In the genomic region with DNA sequence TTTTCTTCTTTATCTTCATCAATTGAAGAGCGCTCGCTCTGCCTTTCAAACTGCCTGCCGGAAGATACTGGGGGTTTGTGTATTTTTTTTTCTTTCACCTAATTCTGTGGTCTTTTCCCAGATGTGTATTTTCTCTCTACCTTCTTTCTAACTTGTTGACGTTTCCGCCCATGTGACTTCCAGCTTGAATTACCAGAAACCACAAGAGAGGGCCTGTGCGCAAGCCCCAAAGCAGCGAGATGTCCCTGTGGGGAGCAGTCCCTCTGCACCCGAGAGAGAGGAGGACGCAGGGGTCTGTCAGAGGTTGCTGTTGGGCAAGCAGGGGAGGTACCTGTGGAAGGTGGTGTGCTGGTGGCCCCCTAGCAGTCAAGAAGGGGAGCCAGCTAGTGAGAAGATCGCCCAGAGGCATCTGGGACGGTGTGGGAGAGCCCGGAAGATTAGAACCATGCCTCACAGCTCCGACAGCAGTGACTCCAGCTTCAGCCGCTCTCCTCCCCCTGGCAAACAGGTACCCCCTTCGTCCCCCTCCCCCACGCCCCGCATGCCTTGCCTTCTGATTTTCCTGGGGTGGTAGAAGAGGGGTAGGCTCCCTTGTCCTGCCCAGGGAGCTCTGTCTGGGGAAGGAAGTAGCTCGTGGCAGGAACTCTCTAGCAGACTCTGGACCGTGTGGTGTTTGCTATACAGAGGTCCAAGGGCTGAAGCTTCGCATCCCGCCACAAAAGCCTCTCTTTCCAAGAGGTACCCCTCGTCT, we compare ENCODE assay signal across 8 mouse cellular contexts. TPM values are rescaled to one million over a fixed set of nuclear protein-coding genes. Genes with fewer than 3 reads are reported as not detected.
DNase-seq lines count a peak whose midpoint lies in the region; ATAC-seq lines count a peak whose summit lies in the region.

TSS of gene Batf (plus strand) at position 204 of the 751 bp plus-strand sequence.

- no peaks in the 10 kb centered on the region for H3K9me3 ChIP-seq in kidney, embryonic 14.5 days (ENCODE audit: control insufficient read depth, low read length)
- H3K9me3 ChIP-seq in embryonic facial prominence, embryonic 13.5 days, result no peaks in the 10 kb centered on the region
- no peaks in the 10 kb centered on the region for H3K9me3 ChIP-seq in limb, embryonic 10.5 days (replicated peaks)

- H3K27ac ChIP-seq in kidney, embryonic 14.5 days (ENCODE audit: low read depth, low read length), result no peak within 1 kb of the TSS
- H3K27ac ChIP-seq in embryonic facial prominence, embryonic 13.5 days, result no peak within 1 kb of the TSS
- 0 out of 2 replicates have a peak within 1 kb of the TSS, but pooled peaks have one; percentile 16 for H3K27ac ChIP-seq in limb, embryonic 10.5 days

- no peak for ATAC-seq in kidney, embryonic 14.5 days (ENCODE audit: low FRiP score, low TSS enrichment)
- ATAC-seq in embryonic facial prominence, embryonic 13.5 days (ENCODE audit: insufficient number of reproducible peaks, insufficient read depth, low FRiP score, low TSS enrichment, low read depth), result 0 out of 2 replicates have a peak, but pooled peaks have one; percentile 39

- H3K27me3 ChIP-seq in kidney, embryonic 14.5 days (ENCODE audit: control insufficient read depth, insufficient read depth, low read length), result no peaks in the 10 kb centered on the region
- peaks cover 6% of the 10 kb centered on the region; the same call in 1 of the 2 replicates for H3K27me3 ChIP-seq in embryonic facial prominence, embryonic 13.5 days
- H3K27me3 ChIP-seq in limb, embryonic 10.5 days (ENCODE audit: low read depth, poor library complexity, severe bottlenecking), result peaks cover 9% of the 10 kb centered on the region

- H3K4me1 ChIP-seq in kidney, embryonic 14.5 days (ENCODE audit: control insufficient read depth, insufficient read depth, low read length), result no peaks in the 10 kb centered on the region
- peaks cover 16% of the 10 kb centered on the region for H3K4me1 ChIP-seq in embryonic facial prominence, embryonic 13.5 days
- peaks cover 7% of the 10 kb centered on the region for H3K4me1 ChIP-seq in limb, embryonic 10.5 days

- H3K36me3 ChIP-seq in kidney, embryonic 14.5 days (ENCODE audit: control insufficient read depth, insufficient read depth, low read length), result no peaks in the 10 kb centered on the region
- H3K36me3 ChIP-seq in embryonic facial prominence, embryonic 13.5 days, result no peaks in the 10 kb centered on the region
- H3K36me3 ChIP-seq in limb, embryonic 10.5 days, result no peaks in the 10 kb centered on the region

- peak within 1 kb of the TSS; percentile 29 for H3K4me2 ChIP-seq in kidney, embryonic 14.5 days (replicated peaks; ENCODE audit: low read depth, low read length)
- H3K4me2 ChIP-seq in embryonic facial prominence, embryonic 13.5 days, result peak within 1 kb of the TSS; percentile 64

- H3K4me3 ChIP-seq in kidney, embryonic 14.5 days (ENCODE audit: low read length), result peak within 1 kb of the TSS; percentile 18; the same call in 1 of the 2 replicates
- H3K4me3 ChIP-seq in embryonic facial prominence, embryonic 13.5 days, result peak within 1 kb of the TSS; percentile 38
- peak within 1 kb of the TSS; percentile 26; the same call in 1 of the 2 replicates for H3K4me3 ChIP-seq in limb, embryonic 10.5 days

- no peak for DNase-seq in kidney, postnatal 36 days
- DNase-seq in limb, embryonic 10.5 days (ENCODE audit: low spot score), result no peak
- DNase-seq in naive thymus-derived CD4-positive, alpha-beta T cell, adult 2 months (ENCODE audit: low read depth), result peak; percentile 87
- DNase-seq in cerebellum, postnatal 25 days, result no peak
- DNase-seq in gastrocnemius, adult 8-10 months (ENCODE audit: low spot score in 2 of 2), result no peak
- DNase-seq in cerebellum, postnatal 4 days (ENCODE audit: low spot score in 2 of 2), result no peak

- no peak within 1 kb of the TSS; the same call in 1 of the 2 replicates for H3K9ac ChIP-seq in kidney, embryonic 14.5 days (ENCODE audit: low read depth, low read length)
- peak within 1 kb of the TSS; percentile 62 for H3K9ac ChIP-seq in embryonic facial prominence, embryonic 13.5 days

- 30% methylated on average over 19 of the region's 22 CpGs for WGBS in kidney, embryonic 14.5 days
- WGBS in embryonic facial prominence, embryonic 13.5 days, result 13% methylated on average over 22 of the region's 22 CpGs
- WGBS in limb, embryonic 10.5 days, result 47% methylated on average over 22 of the region's 22 CpGs

RNA-seq across cellular contexts. Expression of gene Batf, which starts in this region (rescaled TPM):
- 2.7 and 2.9 TPM in 2 replicates for polyA plus RNA-seq in kidney, embryonic 14.5 days (2014; fragmentation: Nextera tagmentation; extraction: Ambion mirVana)
- 5.8 and 7.6 TPM in 2 replicates for polyA plus RNA-seq in embryonic facial prominence, embryonic 13.5 days (2015; fragmentation: Nextera tagmentation; extraction: Ambion mirVana)
- polyA plus RNA-seq in limb, embryonic 10.5 days (2016; fragmentation: Nextera tagmentation; extraction: Ambion mirVana), result 0.74 and 1.5 TPM in 2 replicates
- not detected for total RNA-seq in gastrocnemius, adult 8-10 months (2022)
